Mouse (Mus musculus): ENCODE measurements at regions not wholly inside any gene's neighbourhood (a gene's known extent, or its start where the extent isn't known, plus 50 kb on each side); places are given as distances from the start of the nearest gene placed in this dataset.

DNA sequence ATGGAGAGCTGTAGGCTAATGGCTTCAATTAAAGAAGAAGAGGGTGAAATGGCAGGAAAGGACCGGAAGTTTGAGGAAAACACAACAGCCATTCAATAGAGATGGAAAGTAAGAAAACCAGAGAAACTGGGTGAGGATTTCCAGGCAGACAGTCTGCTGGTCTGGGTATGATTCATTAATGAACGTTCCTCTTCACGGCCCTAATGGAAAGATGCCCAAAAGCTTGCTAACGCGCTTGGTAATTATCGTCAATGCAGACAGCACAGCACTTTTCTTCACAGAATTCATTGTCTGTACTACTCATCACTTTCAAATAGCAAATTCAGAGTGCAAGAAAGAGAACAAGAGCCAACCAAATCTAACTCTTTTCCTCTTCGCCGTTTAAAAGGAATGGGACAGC, 60.3 kb downstream of the Ing2 start:
- WGBS: 81% methylated on average over 8 of the region's 8 CpGs
- H3K4me1 ChIP-seq: peaks cover 14% of the 10 kb centered on the region
- H3K27me3 ChIP-seq (replicated peaks): no peaks in the 10 kb centered on the region
- H3K4me2 ChIP-seq: no peak overlapping the region
- no peak overlapping the region for H3K9ac ChIP-seq (replicated peaks)
- H3K4me3 ChIP-seq (replicated peaks): no peak overlapping the region
- no peaks in the 10 kb centered on the region for H3K9me3 ChIP-seq (replicated peaks)
- no peak overlapping the region for H3K27ac ChIP-seq (replicated peaks)
- no peak for ATAC-seq (ENCODE audit: low FRiP score)
- H3K36me3 ChIP-seq: no peaks in the 10 kb centered on the region

DNA sequence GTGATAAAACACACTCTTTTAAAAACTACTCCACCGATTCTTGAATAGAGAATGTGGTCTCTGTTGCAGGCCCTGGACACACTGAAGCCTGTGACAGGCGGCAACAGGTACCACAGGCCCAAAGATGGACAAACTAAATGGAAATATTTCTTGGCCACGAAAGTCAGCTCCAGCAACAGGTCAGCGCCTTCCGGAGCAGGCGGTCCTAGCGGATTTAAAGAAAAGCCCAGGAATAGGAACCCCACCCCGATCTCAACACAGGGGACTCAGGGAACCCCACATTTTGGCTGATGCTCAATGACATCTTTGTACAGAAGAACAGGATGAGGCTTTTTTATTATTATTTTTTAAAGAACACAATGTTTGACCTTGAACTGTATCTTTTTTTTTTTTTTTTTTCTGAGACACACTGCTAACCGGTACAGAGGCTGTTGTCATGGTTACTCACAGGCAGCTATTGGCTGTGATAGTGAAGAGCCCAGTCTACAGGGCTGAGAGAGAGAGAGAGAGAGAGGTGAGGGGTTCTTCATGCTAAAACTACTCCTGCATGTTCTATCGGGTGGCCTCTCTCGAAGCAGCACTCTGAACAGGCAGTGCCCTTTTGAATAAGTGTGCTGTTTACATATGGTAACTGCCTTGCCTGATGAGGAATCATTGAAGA, 63.5 kb downstream of the Ing2 start:
- H3K27ac ChIP-seq (replicated peaks): no peak overlapping the region
- ATAC-seq (ENCODE audit: low FRiP score): peak; percentile 89
- H3K4me3 ChIP-seq (replicated peaks): no peak overlapping the region
- 69% methylated on average over 11 of the region's 11 CpGs for WGBS
- no peaks in the 10 kb centered on the region for H3K9me3 ChIP-seq (replicated peaks)
- H3K4me2 ChIP-seq: no peak overlapping the region
- H3K9ac ChIP-seq (replicated peaks): no peak overlapping the region
- H3K4me1 ChIP-seq: peaks cover 14% of the 10 kb centered on the region
- no peaks in the 10 kb centered on the region for H3K36me3 ChIP-seq
- no peaks in the 10 kb centered on the region for H3K27me3 ChIP-seq (replicated peaks)

DNA sequence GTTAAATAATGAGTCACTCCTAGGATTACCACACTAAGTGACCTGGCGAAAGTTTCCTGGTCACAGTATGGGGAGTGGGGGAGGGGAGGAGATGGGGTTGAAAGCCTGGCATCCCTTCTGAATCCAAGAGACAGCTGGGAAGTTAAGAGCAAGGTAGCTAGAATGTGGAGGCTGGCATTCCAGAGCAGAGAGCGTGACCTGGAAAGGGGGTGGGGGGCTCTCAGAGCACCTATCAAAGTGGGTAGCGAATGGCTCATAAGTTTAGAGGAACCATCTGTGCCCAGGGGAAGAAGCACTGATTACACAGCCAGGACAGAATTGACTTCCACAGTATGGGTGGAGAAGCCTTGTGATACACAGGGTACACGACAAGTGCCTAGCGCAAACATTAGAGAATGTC, 65.4 kb downstream of the Ing2 start:
- no peak overlapping the region for H3K27ac ChIP-seq (replicated peaks)
- no peaks in the 10 kb centered on the region for H3K27me3 ChIP-seq (replicated peaks)
- peaks cover 14% of the 10 kb centered on the region for H3K4me1 ChIP-seq
- no peak overlapping the region for H3K4me2 ChIP-seq
- H3K4me3 ChIP-seq (replicated peaks): no peak overlapping the region
- no peak for ATAC-seq (ENCODE audit: low FRiP score)
- H3K9me3 ChIP-seq (replicated peaks): no peaks in the 10 kb centered on the region
- no peak overlapping the region for H3K9ac ChIP-seq (replicated peaks)
- H3K36me3 ChIP-seq: no peaks in the 10 kb centered on the region
- WGBS: 86% methylated on average over 5 of the region's 5 CpGs

DNA sequence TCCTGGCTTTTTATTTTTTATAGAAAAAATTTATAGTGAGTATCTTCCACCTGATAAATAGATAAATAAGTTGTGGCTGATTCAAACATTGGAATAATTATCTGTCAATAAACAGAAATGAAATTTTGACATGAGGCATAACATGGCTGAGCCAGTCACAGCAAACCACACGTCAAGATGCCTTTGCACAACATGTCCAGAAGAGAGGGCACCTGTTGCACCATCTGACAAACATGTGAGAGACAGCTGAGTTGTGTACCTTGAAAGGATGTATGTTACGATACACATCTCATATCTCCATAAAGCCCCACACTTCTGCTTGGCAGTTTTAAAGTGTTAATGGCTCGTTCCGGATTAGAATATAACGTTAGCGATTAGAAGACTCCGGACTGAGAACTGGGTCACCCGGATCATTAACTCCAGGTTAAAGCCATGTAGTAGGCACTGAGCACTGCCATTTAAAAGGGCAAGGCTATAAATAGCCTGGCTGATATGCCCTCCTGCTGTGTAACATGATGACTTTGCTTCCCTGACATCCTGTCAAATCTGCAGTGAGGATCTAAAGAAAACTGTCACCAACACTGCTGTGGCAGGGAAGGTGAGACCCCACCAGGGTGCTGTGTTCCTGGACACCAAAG, 70.9 kb downstream of the Rwdd4a start:
- no peaks in the 10 kb centered on the region for H3K4me1 ChIP-seq
- WGBS: 85% methylated on average over 8 of the region's 8 CpGs
- no peaks in the 10 kb centered on the region for H3K9me3 ChIP-seq (replicated peaks)
- H3K27ac ChIP-seq (replicated peaks): no peak overlapping the region
- no peak for ATAC-seq (ENCODE audit: low FRiP score)
- H3K27me3 ChIP-seq (replicated peaks): no peaks in the 10 kb centered on the region
- no peak overlapping the region for H3K4me2 ChIP-seq
- no peak overlapping the region for H3K9ac ChIP-seq (replicated peaks)
- H3K4me3 ChIP-seq (replicated peaks): no peak overlapping the region
- H3K36me3 ChIP-seq: no peaks in the 10 kb centered on the region

Measured in neural tube, embryonic 15.5 days (tissue).